Mouse (Mus musculus) bone marrow, adult 2 months (tissue): ENCODE results near the gene Cacybp.

Experiments used
- CTCF ChIP-seq: fragments of 200-500 bp; IDR thresholded peaks from 2 replicates; pipeline ENCODE4 v1.5.1; 2011; ENCODE audit warnings: low read length, control low read depth; ENCODE audit not compliant: control insufficient read depth, insufficient read depth
- POLR2A ChIP-seq: fragments of 200-500 bp; IDR thresholded peaks from 2 replicates; pipeline ENCODE4 v1.6.1; 2011; ENCODE audit warnings: low read depth, mild to moderate bottlenecking, control low read depth, low read length, borderline replicate concordance; ENCODE audit not compliant: control insufficient read depth

GRCm38 (mm10) chr1:160245954-160246353 is 33.3 kb upstream of the Cacybp start:
- TF ChIP-seq POLR2A (no peak), CTCF (no peak)
